ENCODE assay signal across 12 mouse cellular contexts in genomic region chr5:64595751-64596344, GRCm38 (mm10).
DNase-seq lines count a peak whose midpoint lies in the region; ATAC-seq and TF ChIP-seq lines count a peak whose summit lies in the region.
"Had no signal": no experiment of that assay in that cellular context is flagged by ENCODE, and none has a peak within 500 bp of the region (broad histone marks: within the 10 kb centered on the region; RNA-seq: fewer than 3 reads in every experiment).

No protein-coding gene starts in this region.

- no peaks in the 10 kb centered on the region for H3K9me3 ChIP-seq in hindbrain, embryonic 10.5 days
- H3K9me3 ChIP-seq in hindbrain, postnatal 0 days (ENCODE audit: low read length) = no peaks in the 10 kb centered on the region
- H3K9me3 ChIP-seq in embryonic facial prominence, embryonic 10.5 days = no peaks in the 10 kb centered on the region
- H3K9me3 ChIP-seq: hindbrain, embryonic 13.5 days had no signal

- no peak overlapping the region for H3K4me3 ChIP-seq in hindbrain, embryonic 10.5 days
- H3K4me3 ChIP-seq in hindbrain, postnatal 0 days (ENCODE audit: low read length) = no peak overlapping the region
- no peak overlapping the region for H3K4me3 ChIP-seq in brown adipose tissue, adult 24 weeks (ENCODE audit: insufficient read depth, low read depth, low read length)
- H3K4me3 ChIP-seq in embryonic facial prominence, embryonic 10.5 days = peak overlapping the region; percentile 22; the same call in 1 of the 2 replicates
- H3K4me3 ChIP-seq: hindbrain, embryonic 13.5 days had no signal

- TF ChIP-seq CTCF in hindbrain, postnatal 0 days (IDR thresholded peaks at IDR 0.05; ENCODE audit: low read depth) = no peak

- ATAC-seq in hindbrain, postnatal 0 days = no peak

- WGBS in hindbrain, embryonic 10.5 days = 65% methylated on average over 17 of the region's 17 CpGs
- 72% methylated on average over 17 of the region's 17 CpGs for WGBS in hindbrain, postnatal 0 days
- WGBS in embryonic facial prominence, embryonic 10.5 days = 29% methylated on average over 17 of the region's 17 CpGs

- H3K4me2 ChIP-seq in hindbrain, postnatal 0 days (ENCODE audit: low read depth, low read length) = no peak overlapping the region
- H3K4me2 ChIP-seq: hindbrain, embryonic 13.5 days had no signal

- no peak overlapping the region for H3K9ac ChIP-seq in hindbrain, postnatal 0 days (replicated peaks; ENCODE audit: low read length)
- H3K9ac ChIP-seq: hindbrain, embryonic 13.5 days had no signal

- H3K4me1 ChIP-seq in hindbrain, embryonic 10.5 days (replicated peaks) = peaks cover 59% of the 10 kb centered on the region
- H3K4me1 ChIP-seq in hindbrain, postnatal 0 days (ENCODE audit: insufficient read depth, low read length) = no peaks in the 10 kb centered on the region
- peaks cover 23% of the 10 kb centered on the region for H3K4me1 ChIP-seq in brown adipose tissue, adult 24 weeks (ENCODE audit: control insufficient read depth, insufficient read depth, insufficient read length, low read length)
- peaks cover 77% of the 10 kb centered on the region for H3K4me1 ChIP-seq in embryonic facial prominence, embryonic 10.5 days

- H3K27me3 ChIP-seq in hindbrain, embryonic 10.5 days (ENCODE audit: insufficient read depth, poor library complexity, severe bottlenecking) = no peaks in the 10 kb centered on the region
- 0 out of 2 replicates have a peak, but pooled peaks cover 4% of the 10 kb centered on the region for H3K27me3 ChIP-seq in hindbrain, postnatal 0 days (ENCODE audit: insufficient read depth, low read length)
- no peaks in the 10 kb centered on the region for H3K27me3 ChIP-seq in embryonic facial prominence, embryonic 10.5 days (replicated peaks; ENCODE audit: low read depth, poor library complexity, severe bottlenecking)
- H3K27me3 ChIP-seq: hindbrain, embryonic 13.5 days had no signal

- H3K27ac ChIP-seq in hindbrain, embryonic 10.5 days = peak overlapping the region; percentile 64
- H3K27ac ChIP-seq in hindbrain, postnatal 0 days = no peak overlapping the region
- H3K27ac ChIP-seq in brown adipose tissue, adult 24 weeks (replicated peaks; ENCODE audit: low read depth, low read length) = peak overlapping the region; percentile 21
- H3K27ac ChIP-seq in embryonic facial prominence, embryonic 10.5 days (replicated peaks) = peak overlapping the region; percentile 85
- H3K27ac ChIP-seq: kidney, postnatal 0 days had no signal

- no peaks in the 10 kb centered on the region for H3K36me3 ChIP-seq in hindbrain, embryonic 10.5 days
- H3K36me3 ChIP-seq in hindbrain, postnatal 0 days (ENCODE audit: insufficient read depth, low read length) = no peaks in the 10 kb centered on the region
- H3K36me3 ChIP-seq in embryonic facial prominence, embryonic 10.5 days (replicated peaks) = no peaks in the 10 kb centered on the region
- H3K36me3 ChIP-seq: hindbrain, embryonic 13.5 days had no signal

- DNase-seq in hindbrain, embryonic 10.5 days (ENCODE audit: low spot score) = no peak
- DNase-seq in hindbrain, postnatal 0 days (ENCODE audit: low spot score) = no peak
- peak; percentile 61 for DNase-seq in embryonic facial prominence, embryonic 10.5 days (ENCODE audit: low spot score)
- peak; percentile 60 for DNase-seq in hindlimb bud, embryonic 11.5 days (ENCODE audit: extremely low spot score, low read depth, low spot score)
- DNase-seq in cerebellum, postnatal 4 days (ENCODE audit: low spot score in 2 of 2) = no peak
- DNase-seq in thymus, postnatal 14 days = no peak
- DNase-seq: adrenal gland, postnatal 25 days; cerebellum, adult 11 months; midbrain, embryonic 14.5 days had no signal

Comparison
In these comparisons a context has a peak if more than half of its experiments do, and no peak if none do; other contexts are left out.
1. DNase-seq: peak in embryonic facial prominence, embryonic 10.5 days (single experiment) and hindlimb bud, embryonic 11.5 days (single experiment); none in hindbrain, embryonic 10.5 days (single experiment), hindbrain, postnatal 0 days (single experiment), cerebellum, postnatal 4 days (0 of 2) and thymus, postnatal 14 days (single experiment).